Mouse (Mus musculus): ENCODE results near the gene Tsga8. TPM values are rescaled to one million over a fixed set of nuclear protein-coding genes. Genes with fewer than 3 reads are reported as not detected.

Gene Tsga8
- polyA plus RNA-seq (2015; fragmentation: Nextera tagmentation; extraction: Ambion mirVana), result not detected in 2 replicates

DNA sequence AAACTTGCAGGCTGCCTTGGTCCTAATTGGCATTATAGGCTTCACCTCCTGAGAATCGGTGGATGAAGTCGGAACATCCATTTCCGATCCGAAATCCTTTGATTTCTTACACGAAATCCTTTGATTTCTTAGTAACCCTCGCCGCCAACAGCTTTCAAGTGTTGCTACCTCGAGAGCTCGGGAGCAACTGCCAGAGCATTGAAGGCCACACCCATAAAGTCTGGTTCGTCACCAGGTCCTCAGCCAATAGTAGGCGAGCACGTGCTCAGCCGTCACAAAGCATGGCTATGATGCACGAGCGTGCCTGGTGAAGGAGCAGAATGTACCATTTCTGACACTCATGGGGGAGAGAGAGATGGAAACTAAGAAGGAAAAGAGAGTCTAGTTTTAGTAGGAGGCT, at the start of gene Tsga8:
Tsga8 (minus strand) TSS at position 327 of the 400 bp plus-strand sequence.
- Histone ChIP-seq H3K9me3 (no peaks in the 10 kb centered on the region), H3K4me1 (no peaks in the 10 kb centered on the region), H3K36me3 (no peaks in the 10 kb centered on the region), H3K4me2 (no peak within 1 kb of the TSS), H3K27me3 (no peaks in the 10 kb centered on the region), H3K4me3 (no peak within 1 kb of the TSS), H3K27ac (no peak within 1 kb of the TSS), H3K9ac (no peak within 1 kb of the TSS)
- no peak for ATAC-seq (ENCODE audit: insufficient number of reproducible peaks, low FRiP score, low TSS enrichment, low read depth)
- WGBS, result 87% methylated on average over 15 of the region's 15 CpGs
